12 mouse cellular contexts compared by ENCODE assay signal in genomic region chr2:29222302-29222701, GRCm38 (mm10). TPM values are rescaled to one million over a fixed set of nuclear protein-coding genes. Genes with fewer than 3 reads are reported as not detected.
DNase-seq lines count a peak whose midpoint lies in the region; ATAC-seq and TF ChIP-seq lines count a peak whose summit lies in the region.
"Had no signal": no experiment of that assay in that cellular context is flagged by ENCODE, and none has a peak within 500 bp of the region (broad histone marks: within the 10 kb centered on the region; RNA-seq: fewer than 3 reads in every experiment).

No protein-coding gene starts in this region.

- H3K27ac ChIP-seq in hindbrain, embryonic 11.5 days (ENCODE audit: low read depth, low read length), result no peak overlapping the region
- H3K27ac ChIP-seq in hindbrain, postnatal 0 days, result no peak overlapping the region
- H3K27ac ChIP-seq in MEL (ENCODE audit: control insufficient read depth, low read depth, low read length), result no peak overlapping the region
- H3K27ac ChIP-seq: forebrain, embryonic 15.5 days; hindbrain, embryonic 14.5 days; liver, embryonic 15.5 days had no signal

- no peaks in the 10 kb centered on the region for H3K27me3 ChIP-seq in hindbrain, embryonic 11.5 days (ENCODE audit: control insufficient read depth, insufficient read depth, low read length)
- H3K27me3 ChIP-seq in hindbrain, postnatal 0 days (ENCODE audit: insufficient read depth, low read length), result no peaks in the 10 kb centered on the region
- no peaks in the 10 kb centered on the region for H3K27me3 ChIP-seq in MEL (ENCODE audit: control insufficient read depth in 1 of 2, insufficient read depth in 2 of 2, low read length in 2 of 2)
- H3K27me3 ChIP-seq: forebrain, embryonic 15.5 days; liver, embryonic 15.5 days had no signal

- no peaks in the 10 kb centered on the region for H3K79me2 ChIP-seq in MEL (ENCODE audit: control insufficient read depth, insufficient read depth, low read length, poor library complexity)

- TF ChIP-seq RAD21 in MEL (IDR thresholded peaks at IDR 0.05; ENCODE audit: low read depth, low read length), result no peak

- H3K4me1 ChIP-seq in hindbrain, embryonic 11.5 days (replicated peaks; ENCODE audit: control insufficient read depth, insufficient read depth, low read length), result peaks cover 3% of the 10 kb centered on the region; the same call in 1 of the 2 replicates
- H3K4me1 ChIP-seq in hindbrain, postnatal 0 days (ENCODE audit: insufficient read depth, low read length), result 0 out of 2 replicates have a peak, but pooled peaks cover 3% of the 10 kb centered on the region
- no peaks in the 10 kb centered on the region for H3K4me1 ChIP-seq in MEL (ENCODE audit: control insufficient read depth in 1 of 2, insufficient read depth in 2 of 2, low read length in 2 of 2)
- H3K4me1 ChIP-seq: liver, embryonic 15.5 days had no signal

- TF ChIP-seq POLR2A in MEL (IDR thresholded peaks at IDR 0.05; ENCODE audit: control insufficient read depth in 1 of 2, insufficient read depth in 1 of 2, low read depth in 1 of 2, low read length in 2 of 2, poor library complexity in 1 of 2), result no peak

- H3K36me3 ChIP-seq in hindbrain, embryonic 11.5 days (ENCODE audit: control insufficient read depth, insufficient read depth, low read length), result no peaks in the 10 kb centered on the region
- no peaks in the 10 kb centered on the region for H3K36me3 ChIP-seq in hindbrain, postnatal 0 days (ENCODE audit: insufficient read depth, low read length)
- H3K36me3 ChIP-seq in MEL (ENCODE audit: control insufficient read depth in 1 of 2, insufficient read depth in 2 of 2, low read length in 2 of 2), result no peaks in the 10 kb centered on the region
- H3K36me3 ChIP-seq: forebrain, embryonic 15.5 days; liver, embryonic 15.5 days had no signal

- DNase-seq in hindbrain, embryonic 11.5 days (ENCODE audit: low spot score), result peak; percentile 77
- no peak for DNase-seq in hindbrain, postnatal 0 days (ENCODE audit: low spot score)
- DNase-seq in 416B (ENCODE audit: low read depth) (peak; percentile 42), MEL (ENCODE audit: low read depth, low spot score) (peak; percentile 36)
- DNase-seq in gastrocnemius, adult 8-10 months (ENCODE audit: low spot score in 2 of 2), result peak; percentile 35 to 60
- DNase-seq in left cerebral cortex, adult 8-10 months (ENCODE audit: low spot score in 2 of 2), result no peak
- DNase-seq in cerebellum, adult 11 months, result no peak
- DNase-seq: cerebellum, adult 9-11 months; right cerebral cortex, postnatal 4 days had no signal

- peak; percentile 27; the same call in 1 of the 2 replicates for ATAC-seq in hindbrain, embryonic 11.5 days (ENCODE audit: low FRiP score)
- no peak for ATAC-seq in hindbrain, postnatal 0 days
- ATAC-seq: forebrain, embryonic 15.5 days had no signal

- no peak for TF ChIP-seq CTCF in hindbrain, postnatal 0 days (IDR thresholded peaks at IDR 0.05; ENCODE audit: low read depth)
- TF ChIP-seq CTCF in MEL (IDR thresholded peaks at IDR 0.05 in 2 of 3, conservative IDR thresholded peaks at IDR 0.05 in 1 of 3; ENCODE audit: control insufficient read depth in 1 of 3, insufficient read depth in 1 of 3, low read depth in 2 of 3, low read length in 3 of 3, poor library complexity in 1 of 3, severe bottlenecking in 1 of 3), result no peak

- no peak overlapping the region for H3K4me3 ChIP-seq in hindbrain, embryonic 11.5 days (ENCODE audit: low read depth, low read length)
- no peak overlapping the region for H3K4me3 ChIP-seq in hindbrain, postnatal 0 days (ENCODE audit: low read length)
- no peak overlapping the region for H3K4me3 ChIP-seq in MEL (ENCODE audit: control insufficient read depth in 1 of 2, insufficient read depth in 1 of 2, low read depth in 2 of 2, low read length in 2 of 2)
- H3K4me3 ChIP-seq: forebrain, embryonic 15.5 days; liver, embryonic 15.5 days had no signal

- no peak overlapping the region for H3K4me2 ChIP-seq in hindbrain, embryonic 11.5 days (replicated peaks; ENCODE audit: low read depth, low read length)
- H3K4me2 ChIP-seq in hindbrain, postnatal 0 days (ENCODE audit: low read depth, low read length), result no peak overlapping the region
- H3K4me2 ChIP-seq: forebrain, embryonic 15.5 days; hindbrain, embryonic 14.5 days; liver, embryonic 15.5 days had no signal

- TF ChIP-seq EP300 in MEL (IDR thresholded peaks at IDR 0.05; ENCODE audit: low read depth in 1 of 2, low read length in 2 of 2), result no peak

- no peak overlapping the region for H3K9ac ChIP-seq in hindbrain, embryonic 11.5 days (ENCODE audit: low read depth, low read length)
- H3K9ac ChIP-seq in hindbrain, postnatal 0 days (replicated peaks; ENCODE audit: low read length), result no peak overlapping the region
- H3K9ac ChIP-seq in MEL (ENCODE audit: control insufficient read depth, low read depth, low read length, poor library complexity, severe bottlenecking), result no peak overlapping the region
- H3K9ac ChIP-seq: forebrain, embryonic 15.5 days; hindbrain, embryonic 14.5 days; liver, embryonic 15.5 days had no signal

- WGBS in hindbrain, embryonic 11.5 days, result 5% methylated on average over 4 of the region's 4 CpGs
- WGBS in hindbrain, postnatal 0 days, result 16% methylated on average over 4 of the region's 4 CpGs

- H3K9me3 ChIP-seq in hindbrain, embryonic 11.5 days (ENCODE audit: control insufficient read depth, low read length), result no peaks in the 10 kb centered on the region
- H3K9me3 ChIP-seq in hindbrain, postnatal 0 days (ENCODE audit: low read length), result no peaks in the 10 kb centered on the region
- H3K9me3 ChIP-seq in MEL (replicated peaks; ENCODE audit: insufficient read depth, low read length), result no peaks in the 10 kb centered on the region
- H3K9me3 ChIP-seq: forebrain, embryonic 15.5 days; liver, embryonic 15.5 days had no signal

TF ChIP-seq in MEL, 35 proteins besides CTCF, POLR2A, EP300 and RAD21:
- TF ChIP-seq GATA1 (IDR thresholded peaks at IDR 0.05; ENCODE audit: low read depth, low read length) (no peak), NELFE (IDR thresholded peaks at IDR 0.05; ENCODE audit: low read depth, low read length) (no peak), ETS1 (IDR thresholded peaks at IDR 0.05; ENCODE audit: low read depth, low read length) (no peak), RCOR1 (IDR thresholded peaks at IDR 0.05; ENCODE audit: low read depth, low read length) (no peak), ELF1 (IDR thresholded peaks at IDR 0.05; ENCODE audit: low read depth, low read length) (no peak), UBTF (IDR thresholded peaks at IDR 0.05; ENCODE audit: borderline replicate concordance, insufficient read depth, low read depth, low read length) (no peak), SIN3A (IDR thresholded peaks at IDR 0.05; ENCODE audit: low read length) (no peak), USF1 (IDR thresholded peaks at IDR 0.05; ENCODE audit: low read depth, low read length) (no peak), TBP (IDR thresholded peaks at IDR 0.05; ENCODE audit: low read depth, low read length) (no peak), USF2 (IDR thresholded peaks at IDR 0.05; ENCODE audit: borderline replicate concordance in 1 of 2, insufficient read depth in 1 of 2, low read depth in 1 of 2, low read length in 2 of 2) (no peak), MYB (IDR thresholded peaks at IDR 0.05; ENCODE audit: low read depth, low read length) (no peak), TCF12 (IDR thresholded peaks at IDR 0.05; ENCODE audit: low read depth, low read length) (no peak), ZC3H11A (IDR thresholded peaks at IDR 0.05; ENCODE audit: low read depth, low read length) (no peak), MYC (IDR thresholded peaks at IDR 0.05; ENCODE audit: low read depth, low read length) (no peak)

RNA-seq across cellular contexts. Expression of gene Ntng2, which starts 30.5 kb away (rescaled TPM):
- polyA plus RNA-seq in hindbrain, embryonic 11.5 days (2014; fragmentation: Nextera tagmentation; extraction: Ambion mirVana), result 2.7 and 2.8 TPM in 2 replicates
- 30.3 and 34.5 TPM in 2 replicates for total RNA-seq in hindbrain, postnatal 0 days (2014; rRNA removed)
- polyA plus RNA-seq in hindbrain, postnatal 0 days (2015; fragmentation: Nextera tagmentation; extraction: Ambion mirVana), result 3.4 and 4.6 TPM in 2 replicates
- 3.7 and 5.4 TPM in 2 replicates for total RNA-seq in MEL (2012; rRNA removed)
- 10 to 100 TPM in 1 of 2 experiments, not detected in 1; 19.1 TPM for polyA plus RNA-seq in MEL (2012; ENCODE audit: insufficient read depth in 1 of 2, insufficient read length in 2 of 2, low read depth in 1 of 2, low replicate concordance in 2 of 2, missing spikeins in 1 of 2)
- total RNA-seq in gastrocnemius, adult 8-10 months (2022), result 10 to 100 TPM; 16.7 to 30.4 (median 26.0) TPM
- 10 to 100 TPM; 71.9 to 82.7 (median 78.9) TPM for total RNA-seq in left cerebral cortex, adult 8-10 months (2022)

Comparison
In these comparisons a context has a peak if more than half of its experiments do, and no peak if none do; other contexts are left out.
1. DNase-seq: peak in hindbrain, embryonic 11.5 days (single experiment), 416B (single experiment), MEL (single experiment) and gastrocnemius, adult 8-10 months (2 of 2); none in hindbrain, postnatal 0 days (single experiment), left cerebral cortex, adult 8-10 months (0 of 2) and cerebellum, adult 11 months (single experiment).